Mouse (Mus musculus): ENCODE measurements around the gene Mybpc1.
"Not testable (repeated sequence)": the region's sequence is repeated elsewhere in the genome, so short reads cannot be mapped to it uniquely, and the experiment has no call there.

The Mybpc1 gene

GRCm38 (mm10) chr10:88547635-88548034 lies 57.3 kb downstream of the Mybpc1 start:
- no peak for DNase-seq

GRCm38 (mm10) chr10:88530631-88531030 lies 74.3 kb downstream of the Mybpc1 start:
- DNase-seq: no peak

- no peak for DNase-seq
Observed at GRCm38 (mm10) chr10:88524016-88524415, 80.9 kb downstream of the Mybpc1 start.

- DNase-seq: no peak
Observed at GRCm38 (mm10) chr10:88523212-88523611, 81.7 kb downstream of the Mybpc1 start.

GRCm38 (mm10) chr10:88522795-88523194 lies 82.2 kb downstream of the Mybpc1 start:
- no peak for DNase-seq

GRCm38 (mm10) chr10:88515049-88515448 lies 89.9 kb downstream of the Mybpc1 start:
- not testable (repeated sequence) for DNase-seq

- peak; percentile 24 to 51 for DNase-seq
Observed at GRCm38 (mm10) chr10:88514495-88514894, 90.5 kb downstream of the Mybpc1 start.

- no peak for DNase-seq
Observed at GRCm38 (mm10) chr10:88513574-88514135, 91.3 kb downstream of the Mybpc1 start.

GRCm38 (mm10) chr10:88511355-88511754 lies 93.6 kb downstream of the Mybpc1 start:
- DNase-seq: no peak

GRCm38 (mm10) chr10:88510503-88511271 lies 94.3 kb downstream of the Mybpc1 start:
- DNase-seq: no peak

- DNase-seq: no peak
Observed at GRCm38 (mm10) chr10:88507691-88508143, 97.2 kb downstream of the Mybpc1 start.

GRCm38 (mm10) chr10:88505256-88505655 lies 99.7 kb downstream of the Mybpc1 start:
- DNase-seq: no peak

GRCm38 (mm10) chr10:88504481-88504880 lies 100.5 kb downstream of the Mybpc1 start:
- DNase-seq: no peak

- peak; percentile 91 to 97 for DNase-seq
Observed at GRCm38 (mm10) chr10:88503421-88504314, 101.3 kb downstream of the Mybpc1 start, which contains the start of gene Chpt1. Chpt1 (minus strand) TSS chr10:88504073.

- DNase-seq: no peak
Observed at GRCm38 (mm10) chr10:88502919-88503318, 102.0 kb downstream of the Mybpc1 start.

GRCm38 (mm10) chr10:88501886-88502765 lies 102.8 kb downstream of the Mybpc1 start:
- peak in 1 of 2 experiments; percentile 18 for DNase-seq

GRCm38 (mm10) chr10:88501370-88501769 lies 103.6 kb downstream of the Mybpc1 start:
- no peak for DNase-seq

- no peak for DNase-seq
Observed at GRCm38 (mm10) chr10:88499993-88500392, 105.0 kb downstream of the Mybpc1 start.

- DNase-seq: no peak
Observed at GRCm38 (mm10) chr10:88496864-88497564, 107.9 kb downstream of the Mybpc1 start.

GRCm38 (mm10) chr10:88494959-88495587 lies 109.9 kb downstream of the Mybpc1 start:
- DNase-seq: no peak

- DNase-seq: no peak
Observed at GRCm38 (mm10) chr10:88492658-88493057, 112.3 kb downstream of the Mybpc1 start.

Data from cerebellum, postnatal 25 days (tissue).